Mouse (Mus musculus): ENCODE measurements around the gene Ociad1.

DNA sequence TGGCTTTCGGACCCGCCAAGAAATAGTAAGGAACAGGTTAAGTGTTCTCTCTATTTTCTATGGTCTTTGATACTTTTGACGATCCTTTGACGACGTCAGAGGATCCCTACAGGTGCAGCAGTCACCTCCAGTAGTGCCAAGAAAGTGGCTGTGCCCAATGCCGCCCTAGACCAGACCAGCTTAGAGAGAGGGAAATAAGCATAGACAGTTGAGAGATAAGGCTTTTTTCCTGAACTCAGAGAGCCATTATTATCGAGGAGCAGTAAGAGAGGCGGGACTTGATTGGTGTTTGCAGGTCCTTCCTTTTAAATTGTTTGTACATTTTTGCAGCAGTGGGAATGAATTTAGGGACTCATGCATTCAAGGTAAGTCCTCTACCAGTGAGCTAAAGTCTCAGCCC is 34.9 kb upstream of the Ociad1 start:
- no peak for TF ChIP-seq POLR2A (IDR thresholded peaks at IDR 0.05; ENCODE audit: borderline replicate concordance, insufficient read depth, low read length)
- TF ChIP-seq CTCF (IDR thresholded peaks at IDR 0.05; ENCODE audit: borderline replicate concordance, insufficient read depth, low read depth, low read length): no peak
